Mouse (Mus musculus): Measurements from ENCODE around the gene Zfp420. TPM values are rescaled to one million over a fixed set of nuclear protein-coding genes. Genes with fewer than 3 reads are reported as not detected.
"Not testable (repeated sequence)": the region's sequence is repeated elsewhere in the genome, so short reads cannot be mapped to it uniquely, and the experiment has no call there.

Zfp420 gene
- 2.6 and 6.1 TPM in 2 replicates for total RNA-seq (2017)

DNA sequence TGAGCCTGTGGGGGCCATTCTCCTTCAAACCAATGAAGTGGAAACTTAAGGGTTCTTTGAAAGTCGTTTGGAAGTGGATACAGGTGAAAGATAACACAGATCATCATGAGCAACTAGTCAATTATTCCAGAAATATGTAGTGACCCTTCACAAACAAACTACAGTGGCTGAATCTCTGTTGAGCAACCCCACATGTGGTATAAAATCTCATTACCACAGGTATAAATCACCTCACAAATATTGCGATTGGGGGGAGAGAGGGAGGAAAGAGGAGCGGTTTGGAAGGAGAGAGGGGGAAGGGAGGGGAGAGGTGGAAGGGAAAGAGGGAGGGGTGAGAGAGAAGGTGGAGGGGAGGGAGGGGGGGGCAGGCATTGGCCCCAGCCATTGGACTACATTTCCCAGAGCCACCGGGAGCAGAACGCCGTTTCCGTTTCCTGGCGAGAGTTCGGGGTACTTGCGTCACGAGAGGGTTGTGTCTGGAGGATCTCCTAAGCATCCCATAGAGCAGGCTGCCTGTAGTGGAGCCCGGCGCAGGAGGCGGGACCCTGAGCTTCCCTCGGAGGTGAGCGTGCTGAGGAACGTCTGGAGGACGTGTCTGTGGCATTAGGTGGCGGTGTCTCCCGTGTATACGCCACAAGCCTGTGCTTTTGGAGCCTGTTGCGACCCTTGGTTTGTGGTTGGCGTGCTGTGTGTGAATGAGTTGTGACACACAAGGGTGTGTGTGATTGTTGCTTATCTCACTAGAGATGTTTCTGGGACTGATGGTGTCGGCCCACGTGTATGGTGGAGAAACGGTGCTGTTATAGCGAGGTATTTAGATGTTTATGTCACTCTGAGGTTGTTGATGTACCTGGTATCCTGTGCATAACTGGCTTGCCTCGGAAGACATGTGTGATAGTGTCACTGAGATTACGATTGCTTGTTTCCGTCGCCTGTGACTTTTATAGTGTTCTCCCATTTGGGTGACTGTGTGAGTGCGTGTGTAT is at the start of gene Zfp420:
Gene Zfp420, plus strand, starts transcription at position 448 of the 986 bp plus-strand sequence.
- peak; percentile 99 for ATAC-seq (replicated peaks in 1 of 2; ENCODE audit: insufficient read depth in 1 of 2, low FRiP score in 2 of 2, low TSS enrichment in 1 of 2, low read depth in 1 of 2, poor library complexity in 2 of 2, severe bottlenecking in 2 of 2)

- ATAC-seq (replicated peaks in 1 of 2; ENCODE audit: insufficient read depth in 1 of 2, low FRiP score in 2 of 2, low TSS enrichment in 1 of 2, low read depth in 1 of 2, poor library complexity in 2 of 2, severe bottlenecking in 2 of 2) = no peak
These were observed 47.5 kb upstream of the Zfp420 start for GRCm38 (mm10) chr7:29812244-29812643.

- no peak for ATAC-seq (replicated peaks in 1 of 2; ENCODE audit: insufficient read depth in 1 of 2, low FRiP score in 2 of 2, low TSS enrichment in 1 of 2, low read depth in 1 of 2, poor library complexity in 2 of 2, severe bottlenecking in 2 of 2)
These were observed 45.4 kb upstream of the Zfp420 start for GRCm38 (mm10) chr7:29814381-29814780.

DNA sequence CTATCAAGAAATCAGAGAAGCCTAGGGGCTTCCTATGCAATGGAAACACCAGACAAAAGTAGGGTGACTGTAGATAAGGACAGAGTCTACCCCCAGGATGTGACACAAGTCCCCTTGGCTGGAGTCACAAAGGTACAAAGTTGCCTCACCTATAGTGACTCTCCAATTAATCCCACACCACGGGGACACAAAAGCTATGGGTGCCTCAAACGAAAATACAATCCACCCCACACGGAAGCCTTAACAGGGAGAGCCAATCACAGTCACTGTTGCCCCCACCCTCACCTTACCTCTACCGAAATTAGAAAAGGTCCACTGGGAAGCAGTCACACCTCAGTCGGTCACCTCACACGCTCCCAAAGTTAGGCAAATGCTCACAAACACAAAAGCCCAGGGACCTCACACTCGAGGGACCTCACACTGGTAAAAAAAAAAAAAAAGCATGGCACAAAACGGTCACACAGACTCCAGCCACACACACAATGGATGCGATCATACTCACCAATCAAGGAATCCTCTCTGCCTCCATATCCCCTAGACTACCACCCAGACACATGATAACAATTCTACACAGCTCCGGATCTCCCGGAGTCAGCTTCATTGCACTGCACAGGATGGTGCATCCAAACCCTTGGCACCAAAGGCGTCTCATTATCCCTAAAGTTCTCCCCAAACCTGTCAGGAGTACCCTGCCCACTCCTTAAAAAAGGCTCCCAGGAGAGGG is 44.6 kb upstream of the Zfp420 start:
- ATAC-seq (replicated peaks in 1 of 2; ENCODE audit: insufficient read depth in 1 of 2, low FRiP score in 2 of 2, low TSS enrichment in 1 of 2, low read depth in 1 of 2, poor library complexity in 2 of 2, severe bottlenecking in 2 of 2) = peak in 1 of 2 experiments; percentile 9; a peak in 2 of 4 replicates

DNA sequence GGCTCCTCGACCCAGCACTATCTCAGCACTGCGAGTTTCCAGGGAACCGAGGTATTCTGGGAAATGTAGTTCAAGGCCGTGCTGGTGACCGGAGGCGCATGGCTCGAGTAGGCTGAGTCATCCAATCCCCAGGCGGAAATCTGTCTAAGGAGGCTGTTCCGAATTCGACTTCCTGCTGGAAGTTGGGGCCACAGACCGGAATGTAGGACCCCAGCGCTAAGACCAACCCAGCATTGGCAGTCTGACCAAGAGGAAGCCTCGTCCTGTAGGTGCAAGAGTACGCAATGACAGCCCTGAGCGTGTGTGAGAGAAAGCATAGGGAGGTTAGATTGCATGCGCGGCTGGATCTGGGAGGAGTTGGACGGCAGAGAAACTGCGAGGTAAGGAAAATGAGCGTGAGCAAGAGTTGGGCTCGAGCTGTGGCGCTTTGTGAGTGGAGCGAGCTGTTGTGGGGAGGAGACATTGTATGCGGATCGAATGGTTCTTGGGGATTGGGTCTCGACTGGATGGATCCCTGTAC is 43.8 kb upstream of the Zfp420 start, which contains the start of gene Zfp790:
Gene Zfp790, plus strand, starts transcription at position 205 of the 520 bp plus-strand sequence.
- peak; percentile 93 to 96 for ATAC-seq (replicated peaks in 1 of 2; ENCODE audit: insufficient read depth in 1 of 2, low FRiP score in 2 of 2, low TSS enrichment in 1 of 2, low read depth in 1 of 2, poor library complexity in 2 of 2, severe bottlenecking in 2 of 2)

DNA sequence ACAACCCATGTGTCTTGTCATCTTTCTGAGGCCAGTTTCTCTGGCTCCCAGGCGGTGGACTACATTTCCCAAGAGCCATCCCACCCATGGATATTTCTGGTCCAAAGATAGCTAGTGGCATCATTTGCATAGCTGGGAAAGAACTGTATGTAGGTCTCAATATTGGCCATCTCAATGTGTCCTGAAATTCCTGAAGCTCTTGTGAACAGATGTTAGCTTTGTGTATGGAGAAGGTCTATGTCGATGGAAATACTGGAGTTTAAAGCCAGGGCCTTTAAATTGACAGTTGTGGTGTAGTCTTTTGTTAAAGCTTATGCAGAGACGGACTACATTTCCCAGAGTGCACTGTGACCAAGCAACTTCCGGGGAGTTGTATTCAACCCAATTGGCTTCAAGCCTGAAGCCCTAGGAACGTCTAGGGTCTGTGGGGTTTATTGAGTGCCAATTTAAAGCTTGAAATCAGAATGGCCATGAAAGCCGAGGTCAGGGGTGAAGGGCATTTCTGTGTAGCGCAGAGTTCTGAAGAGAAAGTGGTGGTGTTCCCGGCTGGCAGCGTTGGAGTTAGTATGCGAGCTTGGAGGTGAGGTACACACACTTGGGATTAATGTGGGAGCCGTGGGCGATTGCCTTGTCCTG is 41.0 kb upstream of the Zfp420 start:
- peak; percentile 58 to 61 for ATAC-seq (replicated peaks in 1 of 2; ENCODE audit: insufficient read depth in 1 of 2, low FRiP score in 2 of 2, low TSS enrichment in 1 of 2, low read depth in 1 of 2, poor library complexity in 2 of 2, severe bottlenecking in 2 of 2)

DNA sequence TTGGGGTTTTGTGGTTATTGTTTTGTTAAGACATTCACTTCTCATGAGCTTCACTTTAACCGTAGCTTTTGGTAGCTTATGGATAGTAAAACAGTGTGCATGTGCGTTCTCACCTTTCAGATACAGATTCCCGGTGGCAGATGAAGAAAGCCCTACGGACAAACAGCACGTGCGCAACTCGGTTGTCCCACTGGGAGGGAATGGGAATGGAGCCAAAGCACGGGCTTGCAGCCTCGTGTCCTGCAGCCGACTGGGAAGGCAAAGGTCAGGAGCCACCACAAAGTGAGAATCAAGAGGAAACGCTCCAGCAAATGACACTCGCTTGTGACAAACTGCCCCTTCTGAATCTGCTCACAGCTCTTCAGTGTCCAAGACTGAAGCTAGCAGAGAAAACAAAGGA is 31.8 kb upstream of the Zfp420 start:
- no peak for ATAC-seq (replicated peaks in 1 of 2; ENCODE audit: insufficient read depth in 1 of 2, low FRiP score in 2 of 2, low TSS enrichment in 1 of 2, low read depth in 1 of 2, poor library complexity in 2 of 2, severe bottlenecking in 2 of 2)

DNA sequence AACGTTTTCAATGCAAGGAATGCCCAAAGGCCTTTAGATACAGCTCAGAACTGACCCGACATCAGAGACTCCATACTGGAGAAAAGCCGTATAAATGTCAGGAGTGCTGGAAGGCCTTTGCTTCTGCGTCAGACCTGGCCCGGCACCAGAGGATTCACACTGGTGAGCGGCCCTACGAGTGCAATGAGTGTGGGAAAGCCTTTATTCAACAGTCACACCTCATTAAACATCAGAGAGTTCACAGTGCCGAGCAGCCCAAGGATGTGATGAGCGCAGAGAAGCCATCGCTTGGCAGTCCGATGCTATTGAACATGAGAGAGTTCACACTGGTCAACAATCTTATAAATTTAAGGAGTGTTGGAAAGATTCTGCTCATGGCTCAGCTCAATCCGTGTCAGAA is 30.0 kb upstream of the Zfp420 start:
- ATAC-seq (replicated peaks in 1 of 2; ENCODE audit: insufficient read depth in 1 of 2, low FRiP score in 2 of 2, low TSS enrichment in 1 of 2, low read depth in 1 of 2, poor library complexity in 2 of 2, severe bottlenecking in 2 of 2) = no peak

DNA sequence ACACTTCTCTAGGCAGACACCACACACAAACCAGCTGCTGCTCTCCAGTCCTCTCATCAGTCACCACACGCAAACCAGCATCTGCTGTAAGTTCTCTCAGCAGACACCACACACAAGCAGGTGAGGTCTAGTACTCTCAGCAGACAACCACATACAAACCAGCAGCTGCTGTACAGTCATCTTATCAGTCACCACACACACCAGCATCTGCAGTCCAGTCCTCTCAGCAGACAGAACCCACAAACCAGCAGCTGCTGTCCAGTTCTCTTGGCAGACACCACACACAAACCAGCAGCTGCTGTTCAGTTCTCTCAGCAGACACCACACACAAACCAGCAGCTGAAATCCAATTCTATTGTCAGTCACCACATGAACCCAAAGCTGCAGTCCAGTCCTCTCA is 23.0 kb upstream of the Zfp420 start:
- ATAC-seq (replicated peaks in 1 of 2; ENCODE audit: insufficient read depth in 1 of 2, low FRiP score in 2 of 2, low TSS enrichment in 1 of 2, low read depth in 1 of 2, poor library complexity in 2 of 2, severe bottlenecking in 2 of 2) = no peak

DNA sequence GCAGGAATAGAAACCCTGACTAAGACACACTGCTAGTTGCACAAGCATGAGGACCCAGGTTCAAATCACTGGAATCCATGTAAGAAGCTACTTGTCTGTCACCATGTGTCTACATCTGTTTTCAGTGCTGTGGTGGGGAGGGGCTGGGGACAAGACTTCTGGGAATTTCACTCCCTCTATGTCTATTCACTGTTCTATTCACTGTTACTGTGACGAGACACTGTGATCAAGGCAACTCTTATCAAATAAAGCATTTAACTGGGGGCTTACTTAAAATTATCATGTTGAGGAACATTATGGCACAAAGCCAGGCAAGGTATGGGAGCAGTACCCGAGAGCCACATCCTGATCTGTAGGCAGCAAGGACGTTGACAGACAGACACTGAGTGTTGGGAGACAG is 20.5 kb upstream of the Zfp420 start:
- no peak for ATAC-seq (replicated peaks in 1 of 2; ENCODE audit: insufficient read depth in 1 of 2, low FRiP score in 2 of 2, low TSS enrichment in 1 of 2, low read depth in 1 of 2, poor library complexity in 2 of 2, severe bottlenecking in 2 of 2)

DNA sequence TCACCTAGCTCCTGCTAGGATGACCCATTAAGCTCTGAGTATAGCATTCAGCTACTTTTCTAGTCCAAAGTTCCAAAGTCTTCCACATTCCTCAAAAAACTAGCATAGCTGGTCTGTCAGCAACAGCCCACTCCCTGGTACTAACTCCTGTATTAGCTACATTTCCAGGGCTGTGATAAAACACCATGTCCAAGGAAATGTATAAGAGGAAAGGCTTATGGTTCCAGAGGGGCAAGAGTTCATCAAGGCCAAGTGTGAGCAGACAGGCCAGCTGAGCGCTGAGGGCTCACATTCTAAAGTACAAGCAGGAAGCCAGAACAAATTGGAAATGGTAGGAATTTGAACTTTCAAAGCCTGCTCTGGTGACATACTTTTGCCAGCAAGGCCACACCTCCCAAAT is 17.7 kb upstream of the Zfp420 start:
- ATAC-seq (replicated peaks in 1 of 2; ENCODE audit: insufficient read depth in 1 of 2, low FRiP score in 2 of 2, low TSS enrichment in 1 of 2, low read depth in 1 of 2, poor library complexity in 2 of 2, severe bottlenecking in 2 of 2) = no peak

- ATAC-seq (replicated peaks in 1 of 2; ENCODE audit: insufficient read depth in 1 of 2, low FRiP score in 2 of 2, low TSS enrichment in 1 of 2, low read depth in 1 of 2, poor library complexity in 2 of 2, severe bottlenecking in 2 of 2) = no peak
These were observed 15.2 kb upstream of the Zfp420 start for GRCm38 (mm10) chr7:29844616-29845015.

GRCm38 (mm10) chr7:29852831-29853218 is 7.0 kb upstream of the Zfp420 start:
- ATAC-seq (replicated peaks in 1 of 2; ENCODE audit: insufficient read depth in 1 of 2, low FRiP score in 2 of 2, low TSS enrichment in 1 of 2, low read depth in 1 of 2, poor library complexity in 2 of 2, severe bottlenecking in 2 of 2) = no peak

DNA sequence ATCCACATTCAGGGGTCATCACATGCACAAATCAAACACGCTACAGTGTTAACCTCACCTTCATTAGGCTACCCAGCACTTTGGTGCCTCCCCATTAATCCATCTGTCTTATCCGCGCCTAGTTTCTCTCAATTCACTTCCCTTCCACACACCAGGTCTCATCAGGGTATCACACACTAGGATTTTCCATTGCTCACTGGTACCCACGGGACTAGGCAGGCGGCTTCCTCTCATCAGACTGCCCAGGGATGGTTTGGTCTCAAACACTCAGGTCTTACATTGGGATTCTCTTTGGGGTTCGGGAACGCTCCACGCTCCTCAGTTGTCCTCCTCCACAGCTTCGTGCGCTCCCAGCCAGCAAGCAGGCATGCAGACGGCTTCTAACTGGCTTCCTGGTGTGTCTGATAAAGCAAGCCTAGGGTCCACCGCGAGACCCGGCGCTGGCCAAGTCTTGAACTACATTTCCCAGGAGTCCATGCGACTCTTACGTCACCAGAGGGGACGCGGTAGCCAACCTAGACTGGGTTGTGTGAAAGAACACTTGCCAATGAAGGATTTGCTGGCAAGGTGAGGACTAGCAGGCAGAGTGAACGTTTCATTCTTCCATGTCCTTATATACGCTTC is 6.4 kb upstream of the Zfp420 start, which contains the start of gene Zfp940:
Gene Zfp940, minus strand, starts transcription at position 451 of the 624 bp plus-strand sequence.
- ATAC-seq (replicated peaks in 1 of 2; ENCODE audit: insufficient read depth in 1 of 2, low FRiP score in 2 of 2, low TSS enrichment in 1 of 2, low read depth in 1 of 2, poor library complexity in 2 of 2, severe bottlenecking in 2 of 2) = peak; percentile 99 to 100

DNA sequence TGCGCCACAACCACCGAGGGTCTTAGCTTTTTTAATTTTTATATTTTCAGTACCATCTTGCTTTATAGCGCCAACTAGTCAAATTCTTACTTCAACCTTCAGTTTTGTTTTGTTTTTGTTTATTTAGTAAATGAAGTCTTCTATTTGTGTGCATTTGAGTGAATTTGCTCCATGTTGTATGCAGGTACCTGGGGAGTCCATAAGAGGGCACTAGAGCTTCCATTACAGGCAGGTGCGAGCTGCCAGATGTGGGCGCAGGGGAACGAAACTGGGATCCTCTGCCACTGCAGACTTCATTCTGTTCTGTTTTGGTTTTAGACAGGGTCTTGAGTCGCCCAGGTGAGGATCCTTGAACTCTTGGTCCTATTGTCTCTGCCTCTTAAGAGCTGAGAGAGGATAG is 1.9 kb downstream of the Zfp420 start:
- ATAC-seq (replicated peaks in 1 of 2; ENCODE audit: insufficient read depth in 1 of 2, low FRiP score in 2 of 2, low TSS enrichment in 1 of 2, low read depth in 1 of 2, poor library complexity in 2 of 2, severe bottlenecking in 2 of 2) = no peak

GRCm38 (mm10) chr7:29874256-29874655 is 14.5 kb downstream of the Zfp420 start:
- ATAC-seq (replicated peaks in 1 of 2; ENCODE audit: insufficient read depth in 1 of 2, low FRiP score in 2 of 2, low TSS enrichment in 1 of 2, low read depth in 1 of 2, poor library complexity in 2 of 2, severe bottlenecking in 2 of 2) = no peak

DNA sequence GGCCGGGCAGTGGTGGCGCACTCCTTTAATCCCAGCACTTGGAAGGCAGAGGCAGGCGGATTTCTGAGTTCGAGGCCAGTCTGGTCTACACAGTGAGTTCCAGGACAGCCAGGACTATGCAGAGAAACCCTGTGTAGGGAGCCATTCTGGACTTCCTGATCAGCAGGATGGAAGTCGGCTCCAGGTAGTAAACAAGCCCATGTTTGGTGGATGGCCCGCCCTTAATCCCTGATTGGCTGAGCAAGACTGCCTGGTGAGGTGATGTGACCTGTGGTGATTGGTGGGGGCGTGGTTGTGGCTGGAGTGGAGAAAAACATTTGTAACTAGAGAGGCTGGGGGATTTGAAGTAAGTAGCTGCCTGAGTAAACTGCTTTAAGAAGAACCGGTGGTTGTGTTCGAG is 17.8 kb downstream of the Zfp420 start:
- not testable (repeated sequence) for ATAC-seq (replicated peaks in 1 of 2; ENCODE audit: insufficient read depth in 1 of 2, low FRiP score in 2 of 2, low TSS enrichment in 1 of 2, low read depth in 1 of 2, poor library complexity in 2 of 2, severe bottlenecking in 2 of 2)

Measured in hematopoietic stem cell, adult 5-6 weeks (primary cell).